Mouse (Mus musculus): ENCODE data around the gene Plscr2. TPM values are rescaled to one million over a fixed set of nuclear protein-coding genes. Genes with fewer than 3 reads are reported as not detected.
A peak's percentile ranks its signal among the peaks of the same experiment; 100 is the strongest.
"Not testable (repeated sequence)": the region's sequence is repeated elsewhere in the genome, so short reads cannot be mapped to it uniquely, and the experiment has no call there.

The Plscr2 gene
- polyA plus RNA-seq, 1 experiment = 4.7 TPM

GRCm38 (mm10) chr9:92273271-92273670, 2.1 kb upstream of the Plscr2 start:
- DNase-seq (ENCODE audit: extremely low spot score in 1 of 2, low spot score in 1 of 2) = no peak

- no peak for DNase-seq (ENCODE audit: extremely low spot score in 1 of 2, low spot score in 1 of 2)
Measured at GRCm38 (mm10) chr9:92273956-92274762, 1.2 kb upstream of the Plscr2 start.

- DNase-seq (ENCODE audit: extremely low spot score in 1 of 2, low spot score in 1 of 2) = no peak
Measured at GRCm38 (mm10) chr9:92276360-92276759, 958 bp downstream of the Plscr2 start.

DNA sequence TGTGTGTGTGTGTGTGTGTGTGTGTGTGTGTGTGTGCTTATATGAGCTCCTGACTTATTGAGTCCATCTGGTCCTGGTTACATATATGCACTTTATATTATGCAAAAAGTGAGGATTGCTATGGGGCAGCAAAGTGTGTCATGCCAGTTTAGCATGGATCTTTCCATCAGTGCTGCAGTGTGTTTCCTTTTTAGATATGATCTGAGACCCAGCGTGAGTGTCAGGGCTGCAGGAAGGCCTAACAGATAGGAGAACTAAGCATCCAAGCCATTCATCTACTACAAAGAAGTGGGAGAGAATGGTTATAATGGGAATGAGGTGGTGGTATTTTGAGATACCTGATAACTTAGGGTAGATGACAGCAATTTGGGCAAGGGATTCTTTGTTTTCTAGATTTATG, 4.6 kb downstream of the Plscr2 start:
- no peak for DNase-seq (ENCODE audit: extremely low spot score in 1 of 2, low spot score in 1 of 2)

GRCm38 (mm10) chr9:92282563-92283171, 7.3 kb downstream of the Plscr2 start:
- DNase-seq (ENCODE audit: extremely low spot score in 1 of 2, low spot score in 1 of 2) = no peak

DNA sequence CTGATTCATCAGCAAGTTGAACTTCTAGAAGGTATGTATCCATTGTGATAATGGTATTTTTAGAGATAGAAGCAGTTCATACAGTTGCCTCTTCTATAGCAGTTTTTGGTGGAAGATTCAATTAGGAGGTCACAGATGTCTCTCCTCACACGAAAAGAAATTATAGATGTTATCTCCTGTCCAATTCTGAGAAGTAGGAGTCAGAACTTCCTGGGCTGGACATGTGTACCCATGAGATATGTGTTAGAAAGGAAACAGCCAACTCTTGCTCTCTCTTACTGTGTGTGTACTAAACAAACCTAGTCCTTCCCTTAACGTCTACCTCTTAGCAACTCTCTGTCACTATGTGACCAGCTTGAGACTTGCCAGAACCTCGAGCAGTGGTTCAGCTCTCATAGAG, 14.3 kb downstream of the Plscr2 start:
- no peak for DNase-seq (ENCODE audit: extremely low spot score in 1 of 2, low spot score in 1 of 2)

DNA sequence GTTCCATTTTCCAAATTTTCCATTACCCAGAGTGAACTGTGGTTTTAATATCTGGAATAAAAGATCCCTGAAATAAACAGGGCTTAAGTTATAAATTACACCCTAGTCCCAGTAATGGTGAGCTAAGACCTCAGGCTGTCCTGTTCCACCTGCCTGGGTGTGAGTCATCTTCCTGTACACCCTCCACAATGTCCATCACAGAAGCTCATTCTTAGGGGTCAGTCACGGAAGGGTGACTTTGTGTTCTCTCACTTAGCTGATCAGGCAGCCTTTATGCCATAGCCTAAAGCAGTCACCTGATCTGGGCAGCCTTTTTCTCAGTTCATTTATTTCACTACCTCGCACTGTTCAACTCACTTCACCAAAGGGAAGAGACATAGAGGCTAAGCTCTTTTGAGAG, 16.8 kb downstream of the Plscr2 start:
- no peak for DNase-seq (ENCODE audit: extremely low spot score in 1 of 2, low spot score in 1 of 2)

GRCm38 (mm10) chr9:92292922-92293321, 17.5 kb downstream of the Plscr2 start:
- peak in 1 of 2 experiments; percentile 40 for DNase-seq (ENCODE audit: extremely low spot score in 1 of 2, low spot score in 1 of 2)

GRCm38 (mm10) chr9:92293560-92294548, 18.5 kb downstream of the Plscr2 start:
- no peak for DNase-seq (ENCODE audit: extremely low spot score in 1 of 2, low spot score in 1 of 2)

DNA sequence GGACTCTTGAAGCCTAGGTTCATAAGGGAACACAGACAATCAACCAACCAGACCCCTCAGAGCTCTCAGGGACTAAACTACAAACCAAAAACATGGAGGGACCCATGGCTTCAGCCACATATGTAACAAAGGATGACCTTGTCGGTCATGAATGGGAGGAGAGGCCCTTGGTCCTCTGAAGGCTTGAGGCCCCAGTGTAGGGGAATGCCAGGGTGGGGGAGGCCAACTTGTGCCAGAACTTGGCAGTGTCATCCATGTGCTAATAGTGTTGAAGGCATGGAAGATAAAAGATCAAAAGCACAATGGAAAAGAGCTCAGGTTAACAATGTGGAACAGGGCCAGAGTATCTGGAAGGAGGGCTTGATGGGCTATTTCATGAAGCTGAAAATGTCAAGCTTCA, 22.9 kb downstream of the Plscr2 start:
- no peak for DNase-seq (ENCODE audit: extremely low spot score in 1 of 2, low spot score in 1 of 2)

DNA sequence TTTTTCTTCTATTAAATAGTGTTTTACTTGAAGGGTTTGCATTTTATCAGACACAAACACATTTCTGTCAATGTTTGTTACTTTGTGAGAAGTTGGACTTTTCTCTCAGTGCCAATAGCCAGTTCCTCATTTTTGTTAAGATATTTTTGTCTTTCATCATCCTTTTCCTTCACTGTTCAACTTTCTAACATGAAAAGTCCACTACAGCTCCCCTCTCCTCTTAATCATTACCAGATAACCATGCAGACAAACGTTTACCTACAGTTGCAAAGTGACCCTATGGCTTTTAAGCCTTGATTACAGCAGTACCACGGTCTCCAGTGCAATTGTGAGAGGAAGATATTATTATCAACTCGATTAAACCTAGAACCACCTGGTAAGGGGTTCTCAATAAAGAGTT, 25.8 kb downstream of the Plscr2 start:
- no peak for DNase-seq (ENCODE audit: extremely low spot score in 1 of 2, low spot score in 1 of 2)

GRCm38 (mm10) chr9:92305075-92305474, 29.7 kb downstream of the Plscr2 start:
- no peak for DNase-seq (ENCODE audit: extremely low spot score in 1 of 2, low spot score in 1 of 2)

DNA sequence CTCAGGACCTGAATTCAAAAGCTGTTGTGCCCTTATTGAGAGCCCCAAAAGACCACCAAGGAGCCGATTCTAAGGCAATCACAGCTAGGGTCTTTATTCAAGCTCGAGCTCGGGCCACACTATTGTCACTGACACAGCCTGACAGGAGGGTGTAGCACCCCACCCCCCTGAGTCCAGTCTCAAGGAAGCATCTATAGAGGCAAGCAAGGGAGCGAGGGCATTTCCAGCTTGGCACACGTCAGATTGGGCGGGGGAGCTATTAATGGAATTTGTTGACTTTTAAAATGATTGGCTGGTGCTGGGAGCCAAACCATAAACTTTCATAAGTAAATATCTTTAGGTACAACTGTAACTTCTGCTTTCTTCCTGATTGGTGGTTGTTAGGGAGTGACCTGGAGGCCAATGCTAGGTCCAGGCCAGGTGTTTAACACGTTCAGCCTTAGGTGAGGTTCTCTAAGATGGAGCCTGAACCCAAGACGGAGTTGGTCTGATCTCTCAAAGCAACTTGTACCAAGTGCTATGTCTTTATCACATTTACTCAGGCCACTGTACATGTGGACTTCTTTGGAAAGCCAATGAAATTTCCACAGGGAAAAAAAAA, 30.3 kb downstream of the Plscr2 start:
- DNase-seq (ENCODE audit: extremely low spot score in 1 of 2, low spot score in 1 of 2) = no peak

GRCm38 (mm10) chr9:92309077-92309476, 33.7 kb downstream of the Plscr2 start, which contains the start of gene 1700057G04Rik:
Gene 1700057G04Rik, plus strand, starts transcription at chr9:92309377.
- DNase-seq (ENCODE audit: extremely low spot score in 1 of 2, low spot score in 1 of 2) = no peak

- DNase-seq (ENCODE audit: extremely low spot score in 1 of 2, low spot score in 1 of 2) = no peak
Measured at GRCm38 (mm10) chr9:92316791-92317190, 41.4 kb downstream of the Plscr2 start.

DNA sequence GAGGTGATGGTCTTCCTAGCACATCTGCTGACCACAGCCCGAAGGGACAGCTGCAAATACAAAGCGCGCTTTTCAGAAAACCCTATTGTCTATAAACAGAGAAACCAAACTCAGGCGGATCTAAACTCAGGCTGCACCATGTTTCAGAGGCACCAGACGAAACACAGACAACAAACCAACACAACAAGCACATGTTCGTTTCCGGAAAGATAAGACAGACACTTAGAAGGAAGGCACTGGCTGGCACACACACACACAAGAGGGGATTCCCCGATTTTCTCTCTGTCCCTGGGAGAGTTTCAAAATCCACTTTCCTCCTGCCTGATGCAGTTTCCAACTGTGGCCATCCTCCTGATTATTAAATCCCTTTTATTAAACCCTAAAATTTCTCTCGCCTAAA, 50.5 kb downstream of the Plscr2 start:
- DNase-seq (ENCODE audit: extremely low spot score in 1 of 2, low spot score in 1 of 2) = not testable (repeated sequence)

GRCm38 (mm10) chr9:92326813-92327212, 51.4 kb downstream of the Plscr2 start:
- no peak for DNase-seq (ENCODE audit: extremely low spot score in 1 of 2, low spot score in 1 of 2)

GRCm38 (mm10) chr9:92331383-92331782, 56.0 kb downstream of the Plscr2 start:
- no peak for DNase-seq (ENCODE audit: extremely low spot score in 1 of 2, low spot score in 1 of 2)

DNA sequence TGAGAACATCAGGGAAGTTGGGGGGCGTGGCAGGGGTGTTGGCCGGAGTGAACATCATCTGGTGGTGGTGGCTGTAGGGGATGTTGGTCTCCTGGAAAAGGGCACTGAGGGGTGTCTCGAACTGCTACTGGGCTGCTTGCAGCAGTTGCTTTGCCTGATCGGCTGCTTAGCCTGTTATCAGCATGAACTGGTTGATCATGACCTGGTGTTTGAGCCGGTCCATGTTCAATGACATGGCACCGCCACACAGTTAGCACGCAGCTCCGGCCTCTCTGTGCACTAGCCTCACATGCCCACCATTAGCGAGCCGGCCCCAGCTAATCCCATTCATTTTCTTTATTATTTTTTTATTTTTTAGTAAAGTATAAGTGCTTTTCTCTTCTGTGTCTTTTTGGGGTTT, 59.4 kb downstream of the Plscr2 start:
- no peak for DNase-seq (ENCODE audit: extremely low spot score in 1 of 2, low spot score in 1 of 2)

DNA sequence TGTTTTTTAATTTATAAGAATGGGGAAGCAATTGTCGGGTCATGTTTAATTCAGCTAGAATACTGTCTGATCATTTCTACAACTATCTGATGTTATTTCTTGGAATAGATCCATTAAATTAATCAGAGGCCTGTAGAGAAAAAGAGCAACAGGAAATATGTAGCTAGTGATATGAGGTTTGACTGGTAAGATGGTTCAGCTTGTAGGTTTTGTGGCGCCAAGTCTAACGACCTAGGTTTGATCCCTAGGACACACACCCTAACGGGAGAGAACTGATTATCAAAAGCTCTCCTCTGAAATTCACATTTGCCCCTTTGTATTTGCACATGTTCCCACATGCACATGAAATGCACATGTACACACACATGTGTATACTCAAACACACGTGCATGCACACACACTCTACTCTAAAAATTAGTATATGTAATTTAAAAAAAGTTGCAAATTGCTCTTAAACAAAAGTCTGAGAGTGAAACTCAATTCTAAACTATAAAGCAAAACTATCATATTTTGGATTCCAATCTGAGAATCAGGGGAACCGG, 59.9 kb downstream of the Plscr2 start:
- no peak for DNase-seq (ENCODE audit: extremely low spot score in 1 of 2, low spot score in 1 of 2)
